Mouse (Mus musculus) liver, embryonic 14.5 days (tissue): ENCODE data around the gene Syp.

ENCODE experiments used
- CTCF ChIP-seq: IDR thresholded peaks from 2 replicates; pipeline ENCODE4 v1.5.1; 2016; ENCODE audit warnings: antibody characterized with exemption, low read depth, control low read depth
- EP300 ChIP-seq: IDR thresholded peaks from 2 replicates; pipeline ENCODE4 v1.6.1; 2016; ENCODE audit warnings: antibody characterized with exemption, low read depth

GRCm38 (mm10) chrX:7696520-7696919 lies 58.2 kb downstream of the Syp start:
- TF ChIP-seq EP300, result no peak
- TF ChIP-seq CTCF, result no peak
